Mouse (Mus musculus) cerebellum, adult (tissue): ENCODE results near the gene Col6a2.
A peak's percentile ranks its signal among the peaks of the same experiment; 100 is the strongest.

Experiments used
- ATAC-seq: cut with Nextera tagmentation; 2 replicates; pipeline ENCODE4 v1.9.2; 2017; ENCODE audit warnings: mild to moderate bottlenecking, moderate library complexity, mixed read lengths; ENCODE audit not compliant: insufficient number of reproducible peaks, low FRiP score, low TSS enrichment

Col6a2 gene

DNA sequence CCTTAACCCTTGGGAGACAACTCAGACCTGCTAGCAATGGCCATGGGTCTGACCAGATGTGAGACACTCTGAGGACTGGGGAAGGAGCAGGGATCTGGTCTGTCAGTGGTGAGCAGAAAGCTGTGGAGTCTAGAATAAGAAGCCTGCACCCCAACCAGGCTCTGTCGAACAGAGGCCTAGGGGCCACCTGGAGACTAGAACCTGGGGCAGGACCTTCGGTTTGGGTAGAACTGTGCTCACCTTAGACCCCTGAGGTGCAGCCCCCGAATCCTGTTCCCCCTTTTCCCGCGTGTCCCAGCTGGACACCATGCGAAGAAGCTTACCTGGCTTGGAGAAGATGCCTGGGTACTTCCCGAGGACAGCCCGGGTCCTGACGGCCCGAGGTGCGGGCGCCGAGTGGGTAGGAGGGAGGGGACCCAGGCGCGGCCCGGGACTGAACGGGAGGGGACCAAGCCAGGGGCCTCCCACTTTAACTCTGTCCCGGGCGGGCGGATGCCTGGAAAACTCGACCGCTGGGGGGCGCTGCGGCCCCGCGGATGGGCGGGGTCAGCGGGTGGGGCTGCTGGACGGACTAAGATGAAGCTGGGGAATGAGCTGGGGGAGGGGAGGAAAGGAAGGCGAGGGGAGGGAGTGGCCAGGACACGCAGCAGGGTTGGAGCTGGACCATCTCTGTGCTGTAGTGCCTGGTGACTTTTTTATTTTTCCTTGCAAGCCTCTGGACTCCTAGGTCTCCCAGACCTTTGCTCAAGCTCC lies at the start of gene Col6a2:
TSS of gene Col6a2 (minus strand) at position 703 of the 753 bp plus-strand sequence.
- ATAC-seq: peak; percentile 57

DNA sequence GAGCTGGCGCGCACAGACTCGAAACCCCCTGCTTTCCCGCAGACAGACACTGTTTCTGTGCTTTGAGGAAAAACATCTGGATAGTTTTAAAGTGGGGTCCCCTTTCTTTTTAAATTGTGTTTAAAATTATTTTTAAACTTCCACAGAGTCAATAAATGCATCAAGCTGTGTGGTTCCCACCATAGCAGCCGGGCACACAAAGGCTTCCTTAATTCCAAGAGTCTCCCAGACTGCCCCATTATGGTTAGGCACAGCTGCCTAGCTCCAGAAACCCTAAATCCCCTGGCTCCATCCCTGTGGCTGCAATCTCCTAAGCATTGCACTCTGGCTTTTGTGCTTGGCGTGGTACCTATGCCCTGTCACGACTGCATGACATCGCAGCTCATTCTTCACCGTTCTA lies 48.5 kb upstream of the Col6a2 start:
- ATAC-seq: no peak

DNA sequence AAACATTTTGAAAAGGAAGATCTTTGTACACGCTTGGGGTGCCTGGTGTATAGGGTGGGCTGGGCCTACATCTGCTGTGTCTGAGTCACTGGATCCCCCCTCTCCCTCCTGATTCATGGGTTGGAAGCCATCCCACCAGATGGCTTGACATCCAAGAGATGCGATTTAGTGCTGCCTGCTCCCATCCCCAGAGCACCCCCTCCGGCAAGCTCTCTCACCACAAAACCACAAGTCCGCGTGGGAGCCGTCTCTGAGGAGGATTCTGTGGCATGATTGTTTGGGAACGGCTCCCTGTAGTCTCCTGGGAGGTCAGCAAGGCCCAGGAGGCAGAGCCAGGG lies 45.5 kb upstream of the Col6a2 start:
- ATAC-seq: no peak

DNA sequence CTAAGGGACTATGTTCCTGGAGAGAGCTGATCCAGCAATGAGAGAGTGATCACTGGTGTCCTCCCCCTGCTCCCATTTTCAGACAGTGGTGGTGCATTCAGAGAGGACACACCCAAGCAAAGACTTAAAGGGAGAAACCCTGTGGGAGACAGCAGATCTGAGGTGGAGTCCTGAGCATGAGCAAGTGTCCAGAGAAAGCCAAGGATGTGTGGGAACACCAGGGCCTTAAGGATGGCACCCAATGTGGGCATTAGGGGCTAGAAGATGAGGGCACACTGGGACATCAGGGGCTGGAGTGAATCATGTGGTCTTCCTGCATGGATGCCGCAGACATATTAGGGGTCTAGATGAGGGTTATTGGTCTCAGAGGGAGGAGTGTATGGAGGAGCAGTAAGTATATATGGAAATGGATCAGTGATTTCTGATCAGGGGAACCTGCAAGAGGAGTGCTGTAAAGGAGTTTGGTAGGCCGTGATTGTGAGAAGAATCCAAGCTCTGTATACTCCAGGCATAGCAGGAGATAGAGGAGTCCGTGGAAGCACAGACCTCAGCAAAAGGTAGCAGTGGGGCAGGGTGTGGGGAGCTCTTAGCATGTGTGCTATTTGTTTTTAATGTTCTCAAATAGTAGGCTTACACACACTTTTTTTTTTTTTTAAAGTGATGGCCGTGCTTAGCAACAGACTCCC lies 45.0 kb upstream of the Col6a2 start:
- no peak for ATAC-seq

DNA sequence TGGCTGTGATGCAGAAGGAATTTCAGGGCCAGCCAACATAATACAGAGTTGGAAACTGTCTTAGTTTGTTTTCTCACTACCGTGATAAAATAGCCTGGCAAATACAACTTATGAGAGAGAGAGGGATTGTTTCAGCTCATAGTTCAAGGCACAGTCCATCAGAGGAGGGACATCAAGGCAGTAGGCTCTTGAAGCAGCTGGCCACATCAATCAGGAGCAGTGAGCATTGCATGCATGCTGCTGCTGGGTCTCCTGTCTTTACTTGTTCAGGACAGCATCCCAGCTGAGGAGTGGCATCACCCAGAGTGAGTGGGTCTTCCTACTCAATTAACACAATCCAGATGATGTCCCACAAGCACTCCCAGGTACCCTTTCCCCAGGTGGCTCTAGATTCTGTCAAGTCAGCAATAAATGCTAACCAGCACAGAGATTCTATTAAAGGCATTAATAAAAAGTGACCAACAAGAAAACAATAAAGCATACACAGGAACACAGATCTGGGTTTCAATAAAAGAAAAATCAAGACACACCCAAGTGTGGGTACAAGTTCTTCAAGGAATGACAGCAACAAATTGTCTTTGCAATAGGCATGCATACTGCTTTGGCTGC lies 43.9 kb upstream of the Col6a2 start:
- ATAC-seq: no peak

DNA sequence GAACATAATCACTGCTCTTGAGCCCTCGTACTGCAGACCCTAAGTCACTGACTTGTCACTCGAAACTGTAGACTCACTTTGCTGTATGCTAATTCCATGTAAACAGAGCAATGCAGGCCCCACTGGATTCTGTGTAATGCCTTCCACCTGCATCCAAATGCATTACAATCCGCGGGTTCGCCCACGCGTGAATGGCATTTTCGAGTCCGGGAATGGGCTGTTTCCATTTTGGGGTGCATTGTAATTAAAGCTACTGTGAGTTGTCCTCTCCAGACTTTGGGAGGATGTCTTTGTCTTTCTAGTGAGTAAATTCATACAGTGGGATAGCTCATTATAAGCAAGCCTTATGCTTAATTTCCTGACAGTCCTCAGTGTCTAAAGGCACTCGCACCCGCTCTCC lies 42.1 kb upstream of the Col6a2 start:
- ATAC-seq: no peak

DNA sequence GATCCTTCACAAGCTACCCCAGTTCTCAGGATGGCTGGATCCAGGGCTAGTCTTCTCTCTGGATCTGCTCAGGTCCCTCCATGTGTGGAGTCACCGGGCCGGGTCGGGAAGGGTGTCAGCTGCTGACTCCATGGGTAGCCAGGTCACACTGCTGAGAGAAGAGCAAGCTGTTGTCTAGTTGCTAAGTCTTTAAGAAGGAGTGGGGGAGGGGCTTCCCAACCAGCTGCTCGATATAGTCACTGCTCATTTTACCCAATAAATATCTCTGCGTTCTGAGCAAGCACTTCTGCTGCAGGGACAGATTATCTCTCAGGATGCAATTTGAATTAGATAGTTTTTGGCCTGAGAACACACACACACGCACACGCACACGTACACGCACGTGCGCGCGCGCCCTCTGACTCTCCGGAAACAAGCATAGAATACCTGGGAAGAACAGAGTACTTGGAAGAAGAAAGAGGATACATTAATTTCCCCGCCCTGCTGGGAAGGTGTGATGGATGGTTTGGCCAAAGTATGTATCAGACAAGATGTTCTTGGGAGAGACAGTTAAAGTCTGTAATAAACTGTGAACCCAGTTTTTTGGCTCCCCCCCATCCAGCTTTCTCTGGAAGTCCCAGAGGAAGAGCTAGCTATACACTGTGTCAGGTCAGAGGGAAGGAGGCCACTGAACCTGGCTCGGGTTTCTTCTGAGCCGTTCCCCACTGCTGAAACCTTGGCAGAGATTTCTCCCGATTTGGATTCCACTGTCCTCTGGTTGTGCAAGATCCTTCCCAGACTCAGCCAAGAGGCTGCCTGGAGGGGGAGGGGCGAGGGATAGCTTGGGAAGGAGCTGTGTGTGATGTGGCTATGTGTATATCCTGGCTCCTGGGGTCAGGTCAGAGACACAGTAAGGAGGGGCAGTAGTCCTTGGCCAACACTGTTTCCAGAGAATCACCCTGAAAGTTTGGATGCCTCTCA lies 41.0 kb upstream of the Col6a2 start:
- no peak for ATAC-seq

DNA sequence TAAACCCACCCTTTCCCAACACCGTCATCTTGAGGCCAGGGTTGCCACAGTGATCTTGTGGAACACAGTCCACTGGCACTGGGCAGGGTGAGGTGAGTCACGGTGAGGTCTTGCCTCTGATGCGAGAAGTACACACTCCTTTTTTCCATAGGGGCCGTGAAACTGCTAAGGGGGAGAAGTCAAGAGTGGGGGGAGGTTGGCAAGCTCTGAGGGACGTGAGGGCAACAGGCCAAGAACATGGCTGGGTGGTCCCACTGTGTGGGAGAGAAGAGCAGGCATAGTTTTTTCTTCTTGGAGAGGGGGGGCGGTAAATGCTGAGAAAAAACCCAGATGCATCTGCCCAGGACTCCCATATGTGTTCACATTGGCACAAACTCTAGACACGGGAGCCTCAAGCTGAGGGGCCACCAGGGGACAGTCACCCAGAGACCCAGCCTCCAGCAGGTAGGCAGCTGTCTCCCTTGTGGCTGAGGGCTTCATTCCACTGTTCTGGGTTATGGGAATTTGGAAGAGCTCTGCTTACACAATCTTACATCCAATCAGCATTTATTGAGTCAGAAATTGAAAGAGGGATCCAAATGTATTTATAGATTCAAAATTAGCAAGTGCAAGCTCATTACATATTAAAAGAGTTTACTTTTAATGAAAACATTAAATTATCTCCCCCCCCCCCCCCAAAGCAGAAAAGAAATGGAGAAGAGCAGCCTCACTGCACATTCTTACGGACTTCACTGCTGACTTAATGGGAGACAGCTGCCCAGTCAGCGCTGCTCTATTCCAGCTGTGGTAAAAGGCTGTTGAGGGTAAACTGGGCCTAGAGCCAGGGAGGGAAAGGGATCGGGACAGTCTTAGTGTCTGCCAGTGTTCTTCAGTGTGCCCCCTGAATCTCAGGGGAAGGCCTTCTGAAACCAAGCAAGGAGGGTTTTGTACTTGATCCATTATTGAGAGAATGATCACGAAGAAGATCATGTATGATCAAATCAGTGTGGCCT lies 30.2 kb upstream of the Col6a2 start:
- no peak for ATAC-seq

DNA sequence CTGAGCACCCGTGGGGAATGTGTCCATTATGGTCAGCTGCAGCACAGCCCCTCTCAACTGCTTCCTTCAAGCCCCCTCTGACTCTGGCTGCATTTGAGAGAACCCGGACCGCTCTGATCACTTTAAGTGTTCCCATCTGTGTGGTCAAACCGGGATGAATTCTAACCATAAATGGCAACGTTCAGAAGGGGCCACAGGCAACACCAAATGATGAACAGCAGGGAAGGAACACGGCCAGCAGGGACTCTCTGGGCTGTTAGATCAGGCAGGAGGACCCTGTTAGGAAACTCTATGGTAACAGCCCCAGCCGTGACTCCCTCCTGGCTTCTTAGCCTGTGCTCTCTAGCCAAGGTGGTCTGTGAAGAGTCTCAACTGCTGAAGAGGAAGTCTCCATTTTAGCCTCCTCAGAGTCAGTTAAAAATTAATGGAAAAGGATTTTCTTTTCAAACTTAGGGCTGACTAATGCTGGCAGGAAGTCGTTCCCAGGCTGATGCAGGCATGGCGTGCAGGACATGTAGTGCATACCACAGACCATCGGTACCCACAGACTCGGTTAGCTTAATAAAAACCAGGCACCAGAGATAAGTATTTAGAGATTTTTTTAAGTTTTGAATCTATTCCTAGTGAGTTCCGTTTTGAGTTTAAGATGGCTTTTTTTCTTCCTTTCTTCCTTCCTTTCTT lies 27.4 kb upstream of the Col6a2 start:
- ATAC-seq: no peak

DNA sequence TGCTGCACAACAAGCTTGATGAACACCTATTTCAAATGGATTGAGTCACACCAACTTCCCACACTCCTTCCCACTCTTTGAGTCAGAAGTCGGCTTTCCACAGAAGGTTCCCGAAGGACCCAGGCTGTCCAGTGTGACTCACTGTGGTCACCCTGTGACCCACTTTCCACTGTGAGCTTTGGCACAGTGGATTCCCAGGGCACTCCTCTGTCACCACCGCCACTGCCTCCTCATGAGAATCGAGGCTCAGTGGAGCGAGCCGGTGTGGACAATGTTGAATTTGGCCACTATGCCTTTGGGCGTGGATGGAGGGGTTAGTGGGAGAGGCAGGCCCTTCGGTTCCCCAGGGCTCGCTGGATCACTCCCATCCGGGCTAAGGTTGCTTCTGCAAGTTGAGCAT lies 25.3 kb upstream of the Col6a2 start:
- no peak for ATAC-seq

DNA sequence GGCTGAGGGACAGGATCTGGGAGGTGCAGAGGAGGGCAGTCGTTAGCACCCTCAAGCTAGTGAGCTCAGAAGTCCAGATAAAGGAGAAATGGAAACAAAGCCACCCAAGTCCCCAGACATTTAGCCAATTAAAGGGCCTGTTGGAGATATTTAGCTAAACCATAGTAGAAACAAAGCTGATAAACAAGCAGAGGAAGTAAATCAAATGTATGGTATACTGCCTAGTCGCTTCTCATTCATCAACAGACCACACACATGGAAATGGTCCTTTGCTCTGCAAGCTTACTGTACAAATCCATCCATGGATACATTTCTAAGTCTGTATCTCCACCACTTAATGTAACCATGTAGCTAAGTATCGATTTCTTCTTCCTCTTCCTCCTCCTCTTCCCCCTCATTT lies 24.0 kb upstream of the Col6a2 start:
- no peak for ATAC-seq

DNA sequence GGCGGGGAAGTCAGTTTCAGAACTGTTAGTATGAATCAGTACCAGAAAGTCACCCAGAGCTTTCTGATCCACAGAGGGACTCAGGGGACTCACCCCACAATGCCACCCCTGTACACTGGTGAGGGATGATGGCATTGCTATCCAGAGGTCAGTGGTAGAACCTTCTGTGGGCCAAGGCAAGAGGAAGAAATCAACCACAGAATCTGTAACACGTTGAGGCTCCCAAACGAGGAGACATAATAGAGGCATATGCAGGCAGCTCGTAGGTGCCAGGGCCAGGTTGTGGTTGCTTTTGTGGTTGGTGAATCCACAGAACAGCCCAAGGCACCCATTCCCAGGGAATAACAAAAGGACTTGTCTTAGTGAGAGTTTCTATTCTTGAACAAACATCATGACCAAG lies 22.3 kb upstream of the Col6a2 start:
- ATAC-seq: no peak

DNA sequence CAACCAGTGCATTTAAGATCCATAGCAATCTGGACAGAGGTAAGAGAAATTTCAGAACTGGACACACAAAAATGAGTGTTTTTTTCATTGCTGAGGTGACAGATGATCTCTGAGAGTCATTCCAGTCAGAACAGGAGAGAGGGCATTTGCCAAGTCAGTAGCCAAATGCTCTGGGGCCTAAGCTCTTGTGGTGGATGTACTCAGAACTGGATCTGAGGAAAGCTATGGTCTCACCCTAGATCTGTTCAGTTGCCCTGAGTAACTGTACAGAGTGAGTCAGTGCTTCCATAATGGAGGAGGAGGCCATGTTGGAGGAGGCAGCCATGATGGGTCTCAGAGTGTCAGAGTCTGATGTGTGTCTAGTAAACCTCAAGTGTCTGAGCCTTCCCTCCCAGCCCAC lies 21.6 kb upstream of the Col6a2 start:
- ATAC-seq: no peak

DNA sequence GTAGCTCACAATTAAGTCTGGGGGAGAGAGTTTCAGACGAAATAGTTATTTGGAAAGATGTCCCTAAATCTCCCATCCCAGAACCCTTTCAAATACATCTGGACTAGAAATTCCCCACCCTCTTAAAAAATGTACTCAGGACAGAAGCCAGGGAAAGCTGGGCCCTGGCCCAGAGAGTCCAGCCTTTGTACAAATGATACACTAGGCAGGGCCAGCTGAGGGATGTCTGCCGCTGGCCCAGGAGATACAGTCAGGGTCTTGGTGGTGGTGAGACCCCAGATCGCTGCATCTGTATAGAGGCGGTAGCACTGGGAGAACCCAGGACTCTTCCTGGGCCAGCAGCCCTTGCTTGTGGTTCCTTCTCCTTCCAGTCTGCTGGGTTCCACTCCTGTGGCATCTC lies 20.6 kb upstream of the Col6a2 start:
- no peak for ATAC-seq

DNA sequence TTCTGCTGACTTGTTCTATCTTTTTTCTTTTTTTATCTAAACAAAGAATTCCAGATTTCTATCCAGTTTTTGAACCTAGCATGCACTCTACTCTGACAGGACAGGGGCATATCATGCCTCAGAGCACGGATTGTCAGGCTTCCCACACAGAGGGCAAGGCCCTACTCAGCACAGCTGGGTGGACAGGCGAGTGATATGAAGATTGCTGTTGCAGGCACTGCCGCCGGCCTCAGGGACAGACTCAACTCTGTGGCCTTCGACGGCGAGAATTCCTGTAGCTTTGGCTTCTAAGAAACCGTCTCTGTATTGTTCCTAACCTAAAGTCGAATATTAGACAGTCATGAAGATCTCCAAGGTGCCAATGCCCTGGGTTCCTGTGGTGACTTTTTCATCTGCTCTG lies 20.0 kb upstream of the Col6a2 start:
- no peak for ATAC-seq

DNA sequence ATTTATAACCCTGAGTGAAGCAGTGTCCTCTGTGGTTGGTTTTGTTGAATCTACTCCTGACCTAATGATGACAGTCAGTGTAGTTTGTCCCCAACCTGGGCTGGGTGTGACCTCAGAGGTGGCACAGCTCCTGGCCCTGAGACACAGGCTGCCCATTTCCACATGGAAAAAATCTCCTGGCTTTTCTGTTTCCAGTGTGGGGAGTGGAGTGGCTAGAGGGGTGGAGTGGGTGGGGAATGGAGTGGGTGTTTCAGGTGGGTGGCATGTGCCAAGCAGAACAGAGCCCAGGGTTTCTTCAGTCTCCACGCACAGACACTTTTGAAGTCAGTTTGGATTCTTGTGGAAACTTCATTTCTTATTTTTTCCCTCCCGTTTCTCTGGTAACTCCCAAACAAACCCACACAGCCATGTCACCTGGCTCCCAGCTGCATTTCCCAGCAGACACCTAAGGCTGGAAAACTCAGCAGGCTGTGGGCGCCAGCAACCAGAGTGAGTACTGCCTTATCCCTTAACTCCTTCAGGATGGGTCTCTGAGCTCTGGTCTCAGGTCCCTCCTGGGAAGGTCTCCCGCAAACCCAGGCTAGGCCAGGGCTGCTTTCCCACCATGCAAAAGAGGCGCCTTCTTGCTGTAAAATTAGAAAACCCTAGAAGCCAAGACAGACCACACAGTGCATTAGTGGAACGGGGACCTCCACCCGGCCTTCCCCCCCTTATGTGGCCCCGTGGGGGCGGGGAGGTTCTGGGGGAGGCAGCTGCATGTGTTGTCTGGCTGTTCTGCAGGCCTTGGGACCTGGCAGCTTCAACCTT lies 19.4 kb upstream of the Col6a2 start:
- no peak for ATAC-seq

DNA sequence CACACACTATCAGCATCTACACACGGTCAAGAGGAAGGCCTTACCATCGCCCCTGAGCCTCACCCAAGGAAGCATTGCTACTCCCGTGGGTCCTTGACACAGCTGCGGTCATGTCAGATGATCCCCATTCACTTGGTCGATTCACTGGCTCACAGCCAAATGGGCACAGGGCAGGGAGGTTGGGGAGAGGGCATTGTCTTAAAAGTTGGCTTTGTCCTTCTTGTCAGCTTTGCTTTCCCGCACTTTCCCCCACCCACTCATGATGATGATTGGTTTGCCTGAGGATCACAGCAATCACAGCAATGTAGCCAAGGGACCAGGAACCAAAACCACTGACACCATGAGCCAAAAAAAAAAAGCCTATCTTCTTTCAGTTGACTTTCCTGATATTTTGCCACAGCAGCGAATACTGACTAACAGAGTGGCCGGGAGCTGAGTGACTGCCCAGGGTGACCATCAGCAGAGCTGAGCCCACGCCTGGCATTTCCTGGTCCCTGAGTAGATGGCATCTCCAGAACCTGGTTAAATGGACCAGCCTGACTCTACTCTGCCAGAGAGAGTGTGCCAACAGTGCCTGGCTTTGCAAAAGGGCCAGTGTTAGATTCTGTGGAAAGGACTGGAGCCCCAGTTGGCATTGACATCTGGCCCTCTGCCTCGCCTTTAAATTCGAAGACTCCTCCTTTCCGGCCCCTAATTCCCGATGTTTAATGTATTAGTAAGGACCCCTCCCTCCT lies 18.6 kb upstream of the Col6a2 start:
- no peak for ATAC-seq

DNA sequence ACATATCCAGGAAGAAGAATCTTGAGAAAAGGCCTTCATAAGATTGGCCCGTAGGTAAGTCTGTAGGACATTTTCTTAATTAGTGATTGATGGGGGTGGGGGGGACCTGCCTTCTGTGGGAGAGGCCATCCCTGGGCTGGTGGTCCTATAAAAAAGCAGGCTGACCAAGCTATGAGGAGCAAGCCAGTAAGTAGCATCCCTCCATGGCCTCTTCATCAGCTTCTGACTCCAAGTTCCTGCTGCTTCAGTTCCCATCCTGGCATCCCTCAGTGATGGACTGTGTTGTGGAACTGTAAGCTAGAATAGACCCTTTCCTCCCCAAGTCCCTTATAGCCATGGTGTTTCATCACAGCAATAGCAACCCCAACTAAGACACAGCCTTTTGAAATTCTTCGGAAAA lies 16.5 kb upstream of the Col6a2 start:
- no peak for ATAC-seq
